Mouse (Mus musculus) hindbrain, embryonic 11.5 days (tissue): ENCODE measurements around the gene Fam126a. TPM values are rescaled to one million over a fixed set of nuclear protein-coding genes. Genes with fewer than 3 reads are reported as not detected.

Source experiments
- ATAC-seq: fragments of 200-750 bp; cut with Nextera tagmentation; 2 replicates; pipeline ENCODE4 v1.8.0; 2017; ENCODE audit warnings: mild to moderate bottlenecking, moderate TSS enrichment, moderate library complexity; ENCODE audit not compliant: low FRiP score
- DNase-seq: peaks from one replicate; pipeline ENCODE4 v3.0.0-alpha.2; 2015; ENCODE audit warnings: low spot score
- H3K27ac ChIP-seq: fragments of 300-500 bp; sonication (generic); 2 replicates; pipeline ENCODE4 v1.5.1; 2014; ENCODE audit warnings: mild to moderate bottlenecking, low read depth, low read length
- H3K27me3 ChIP-seq: fragments of 300-500 bp; sonication (generic); 2 replicates; pipeline ENCODE4 v1.6.1; 2014; ENCODE audit warnings: mild to moderate bottlenecking, low read length, moderate library complexity, mixed read lengths; ENCODE audit not compliant: control insufficient read depth, insufficient read depth
- H3K36me3 ChIP-seq: fragments of 300-500 bp; sonication (generic); 2 replicates; pipeline ENCODE4 v1.6.1; 2014; ENCODE audit warnings: mild to moderate bottlenecking, low read length, moderate library complexity, mixed read lengths; ENCODE audit not compliant: control insufficient read depth, insufficient read depth
- H3K4me1 ChIP-seq: fragments of 300-500 bp; sonication (generic); replicated peaks from 2 replicates; pipeline ENCODE4 v1.6.1; 2014; ENCODE audit warnings: low read length, mixed read lengths; ENCODE audit not compliant: control insufficient read depth, insufficient read depth
- H3K4me2 ChIP-seq: fragments of 300-500 bp; sonication (generic); replicated peaks from 2 replicates; pipeline ENCODE4 v1.6.1; 2014; ENCODE audit warnings: mild to moderate bottlenecking, low read depth, low read length
- H3K4me3 ChIP-seq: fragments of 300-500 bp; sonication (generic); 2 replicates; pipeline ENCODE4 v1.5.1; 2014; ENCODE audit warnings: low read depth, low read length
- H3K9ac ChIP-seq: fragments of 300-500 bp; sonication (generic); 2 replicates; pipeline ENCODE4 v1.6.1; 2014; ENCODE audit warnings: low read depth, low read length
- H3K9me3 ChIP-seq: fragments of 300-500 bp; sonication (generic); 2 replicates; pipeline ENCODE4 v1.6.1; 2016; ENCODE audit warnings: low read length; ENCODE audit not compliant: control insufficient read depth
- WGBS: fragments of 180-500 bp; shearing (Covaris S2); extraction: QIAGEN DNeasy Blood & Tissue Kit; methylation state at CpG from one replicate; pipeline ENCODE4 v1.1.7; 2014; 5-methylcytosine and 5-hydroxymethylcytosine counted together
- polyA plus RNA-seq: library from polyadenylated mRNA; unstranded; fragments of >200 nt; fragmentation: Nextera tagmentation; extraction: Ambion mirVana; gene quantifications from 2 replicates; pipeline ENCODE4 v1.2.1, GENCODE M21; 2014

Fam126a gene
- polyA plus RNA-seq, result 38.8 and 42.1 TPM in 2 replicates

DNA sequence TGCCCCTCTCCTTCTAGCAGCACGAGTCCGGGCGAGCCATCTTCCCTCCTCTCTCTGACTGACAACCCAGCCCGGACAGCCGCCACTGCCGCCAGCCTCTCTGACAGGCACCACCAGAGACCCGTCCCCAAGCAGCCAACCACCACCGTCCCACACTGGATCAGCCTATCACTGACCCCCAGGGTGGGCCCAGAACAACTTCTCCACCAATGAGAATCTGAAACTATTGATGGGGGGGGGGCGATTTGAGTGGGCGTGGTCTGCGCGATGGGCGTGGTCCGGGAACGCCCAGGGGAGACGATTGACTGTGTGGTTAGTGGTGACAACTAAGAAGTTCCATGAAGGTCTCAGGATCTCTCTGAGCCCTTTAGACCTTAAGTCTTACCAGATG lies at the start of gene Fam126a:
Fam126a (minus strand) TSS at position 112 of the 391 bp plus-strand sequence.
- H3K9ac ChIP-seq, result peak within 1 kb of the TSS; percentile 84
- ATAC-seq, result peak; percentile 100
- H3K4me1 ChIP-seq, result no peaks in the 10 kb centered on the region
- WGBS, result 0% methylated on average over 16 of the region's 16 CpGs
- H3K9me3 ChIP-seq, result no peaks in the 10 kb centered on the region
- peak within 1 kb of the TSS; percentile 87 for H3K4me3 ChIP-seq
- H3K27me3 ChIP-seq, result no peaks in the 10 kb centered on the region
- DNase-seq, result peak; percentile 92
- H3K27ac ChIP-seq, result peak within 1 kb of the TSS; percentile 78
- peak within 1 kb of the TSS; percentile 84 for H3K4me2 ChIP-seq
- no peaks in the 10 kb centered on the region for H3K36me3 ChIP-seq

- no peaks in the 10 kb centered on the region for H3K4me1 ChIP-seq
- DNase-seq (peak; percentile 22), ATAC-seq (no peak)
- no peaks in the 10 kb centered on the region for H3K27me3 ChIP-seq
- no peaks in the 10 kb centered on the region for H3K9me3 ChIP-seq
- no peak overlapping the region for H3K4me2 ChIP-seq
- no peaks in the 10 kb centered on the region for H3K36me3 ChIP-seq
- H3K27ac ChIP-seq, result no peak overlapping the region
- H3K9ac ChIP-seq, result no peak overlapping the region
- H3K4me3 ChIP-seq, result no peak overlapping the region
- 78% methylated on average over 7 of the region's 7 CpGs for WGBS
These were observed 48.1 kb upstream of the Fam126a start for GRCm38 (mm10) chr5:24078420-24079179.

DNA sequence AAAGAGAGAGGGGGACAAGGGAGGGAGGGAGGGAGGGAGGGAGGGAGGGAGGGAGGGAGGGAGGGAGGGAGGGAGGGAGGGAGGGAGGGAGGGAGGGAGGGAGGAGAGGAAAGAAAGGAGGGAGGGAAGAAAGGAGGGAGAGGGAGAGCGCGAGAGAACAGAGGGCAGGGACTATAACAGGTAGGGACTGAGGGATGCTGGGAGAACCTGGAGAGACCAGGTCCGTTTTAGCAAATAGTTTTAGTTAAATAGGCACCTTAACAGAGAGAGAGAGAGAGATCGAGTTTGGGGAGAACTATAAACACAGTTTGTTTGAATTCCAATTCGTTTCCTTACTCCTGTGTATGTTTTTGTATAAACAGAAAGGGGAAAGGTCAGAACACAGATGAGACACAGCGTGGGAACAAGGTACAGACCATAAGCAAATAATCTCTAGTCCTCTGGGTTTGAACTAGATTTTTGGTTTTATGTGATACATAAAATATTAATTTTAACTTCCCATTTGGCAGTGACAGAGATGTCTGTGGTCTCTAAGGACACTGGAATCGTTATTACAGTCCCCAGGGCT lies 47.3 kb upstream of the Fam126a start:
- 22% methylated on average over 7 of the region's 7 CpGs for WGBS
- Histone ChIP-seq H3K9me3 (no peaks in the 10 kb centered on the region), H3K36me3 (no peaks in the 10 kb centered on the region), H3K9ac (no peak overlapping the region), H3K4me1 (no peaks in the 10 kb centered on the region), H3K4me2 (no peak overlapping the region), H3K27ac (no peak overlapping the region), H3K4me3 (no peak overlapping the region), H3K27me3 (no peaks in the 10 kb centered on the region)
- DNase-seq (no peak), ATAC-seq (no peak)

- H3K9me3 ChIP-seq, result no peaks in the 10 kb centered on the region
- no peak overlapping the region for H3K4me3 ChIP-seq
- H3K27me3 ChIP-seq, result no peaks in the 10 kb centered on the region
- H3K27ac ChIP-seq, result 0 out of 2 replicates have a peak overlapping the region, but pooled peaks have one; percentile 0
- no peaks in the 10 kb centered on the region for H3K4me1 ChIP-seq
- no peaks in the 10 kb centered on the region for H3K36me3 ChIP-seq
- H3K4me2 ChIP-seq, result peak overlapping the region; percentile 19
- 2% methylated on average over 14 of the region's 15 CpGs for WGBS
- DNase-seq (peak; percentile 77), ATAC-seq (peak; percentile 75)
- H3K9ac ChIP-seq, result peak overlapping the region; percentile 38; the same call in 1 of the 2 replicates
These were observed 46.7 kb upstream of the Fam126a start for GRCm38 (mm10) chr5:24076986-24077718.

- WGBS, result 75% methylated on average over 6 of the region's 6 CpGs
- ATAC-seq (no peak), DNase-seq (no peak)
- Histone ChIP-seq H3K4me2 (no peak overlapping the region), H3K36me3 (no peaks in the 10 kb centered on the region), H3K9me3 (no peaks in the 10 kb centered on the region), H3K27ac (no peak overlapping the region), H3K4me1 (no peaks in the 10 kb centered on the region), H3K4me3 (no peak overlapping the region), H3K27me3 (no peaks in the 10 kb centered on the region), H3K9ac (no peak overlapping the region)
These were observed 41.5 kb upstream of the Fam126a start for GRCm38 (mm10) chr5:24072031-24072430.

DNA sequence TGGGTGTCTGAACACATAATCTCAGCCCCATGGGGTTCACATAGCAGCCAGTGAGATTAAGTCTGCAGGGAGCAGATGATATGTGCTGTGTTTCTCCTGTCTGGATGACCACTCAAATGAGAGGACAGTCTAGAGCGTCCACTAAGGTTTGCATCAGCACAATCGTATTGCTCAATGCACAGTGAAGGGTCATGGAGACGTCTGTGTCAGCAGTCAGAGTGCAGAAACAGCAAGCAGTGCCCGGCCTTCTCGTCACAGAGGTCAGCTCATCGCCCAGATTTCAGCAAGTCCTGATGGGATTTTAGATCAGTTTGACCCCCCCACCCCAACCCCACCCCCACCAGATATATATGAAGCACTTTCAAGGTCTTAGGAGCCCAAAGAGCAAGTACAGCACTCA lies 38.5 kb upstream of the Fam126a start:
- Histone ChIP-seq H3K27ac (no peak overlapping the region), H3K9ac (no peak overlapping the region), H3K27me3 (no peaks in the 10 kb centered on the region), H3K9me3 (no peaks in the 10 kb centered on the region), H3K4me3 (no peak overlapping the region), H3K4me2 (no peak overlapping the region), H3K4me1 (no peaks in the 10 kb centered on the region), H3K36me3 (no peaks in the 10 kb centered on the region)
- WGBS, result 73% methylated on average over 6 of the region's 6 CpGs
- no peak for DNase-seq
- ATAC-seq, result no peak

DNA sequence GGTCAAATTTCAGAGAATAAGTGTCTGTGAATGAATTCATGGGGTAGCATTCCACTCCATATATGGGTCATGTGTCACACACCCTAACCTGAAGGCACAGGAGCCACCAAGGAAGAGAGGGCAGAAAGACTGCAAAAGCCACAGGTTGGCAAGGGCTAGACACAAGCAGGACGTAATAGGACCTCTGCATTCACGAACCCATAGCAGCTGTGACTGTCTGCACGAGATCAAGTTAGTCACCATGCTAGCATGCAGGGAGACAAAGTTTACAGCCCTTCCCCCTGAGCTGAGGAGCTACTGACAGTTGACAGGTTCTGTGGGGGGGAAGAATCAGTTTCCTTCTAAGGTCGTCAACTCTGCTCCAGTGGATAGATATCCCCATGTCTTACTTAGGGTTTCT lies 33.1 kb upstream of the Fam126a start:
- Histone ChIP-seq H3K27ac (no peak overlapping the region), H3K36me3 (no peaks in the 10 kb centered on the region), H3K4me3 (no peak overlapping the region), H3K27me3 (no peaks in the 10 kb centered on the region), H3K9ac (no peak overlapping the region), H3K4me1 (no peaks in the 10 kb centered on the region), H3K4me2 (no peak overlapping the region), H3K9me3 (no peaks in the 10 kb centered on the region)
- WGBS, result 73% methylated on average over 4 of the region's 4 CpGs
- DNase-seq (no peak), ATAC-seq (no peak)

- no peak overlapping the region for H3K27ac ChIP-seq
- H3K9me3 ChIP-seq, result no peaks in the 10 kb centered on the region
- ATAC-seq (no peak), DNase-seq (no peak)
- no peaks in the 10 kb centered on the region for H3K27me3 ChIP-seq
- H3K36me3 ChIP-seq, result no peaks in the 10 kb centered on the region
- WGBS, result 85% methylated on average over 6 of the region's 6 CpGs
- H3K4me3 ChIP-seq, result no peak overlapping the region
- H3K9ac ChIP-seq, result no peak overlapping the region
- no peaks in the 10 kb centered on the region for H3K4me1 ChIP-seq
- no peak overlapping the region for H3K4me2 ChIP-seq
These were observed 32.5 kb upstream of the Fam126a start for GRCm38 (mm10) chr5:24063034-24063433.
